Mouse (Mus musculus): ENCODE results near the gene Car11.

Gene Car11

DNA sequence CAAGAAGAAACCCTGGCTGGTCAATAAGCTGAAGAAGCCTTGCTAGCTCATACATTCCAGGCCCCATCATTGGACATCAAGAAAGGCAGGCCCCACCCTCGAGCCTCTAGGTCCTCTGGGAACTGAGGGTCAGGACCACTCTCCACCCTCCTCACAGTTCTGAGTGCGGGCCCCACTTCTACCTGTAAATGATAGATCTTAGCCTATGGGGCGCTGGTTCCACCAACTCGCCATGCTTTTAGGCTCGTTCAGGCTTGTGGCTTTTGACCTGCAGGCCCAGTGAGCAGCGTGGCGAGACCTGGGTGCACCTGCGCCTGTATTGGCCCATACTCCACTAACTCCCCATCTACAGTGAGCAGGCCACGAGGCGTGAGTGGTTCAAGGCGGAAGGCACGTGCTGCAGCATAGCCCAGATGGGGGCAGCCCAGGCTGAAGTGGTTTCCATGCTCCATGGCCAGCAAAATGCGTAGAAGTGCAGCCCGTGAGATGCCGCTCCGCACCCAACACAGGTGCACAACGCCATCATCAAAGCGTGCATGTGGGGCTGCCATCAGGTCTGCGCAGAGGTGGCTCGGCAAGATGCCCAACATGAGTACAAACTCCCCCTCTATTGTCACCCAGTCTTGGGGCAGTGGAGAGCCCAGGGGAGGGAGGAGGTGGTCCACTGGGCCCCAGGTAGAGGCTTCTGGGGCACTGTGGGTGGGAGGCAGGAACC, 11.0 kb downstream of the Car11 start:
- no peak for DNase-seq (ENCODE audit: low spot score)

DNA sequence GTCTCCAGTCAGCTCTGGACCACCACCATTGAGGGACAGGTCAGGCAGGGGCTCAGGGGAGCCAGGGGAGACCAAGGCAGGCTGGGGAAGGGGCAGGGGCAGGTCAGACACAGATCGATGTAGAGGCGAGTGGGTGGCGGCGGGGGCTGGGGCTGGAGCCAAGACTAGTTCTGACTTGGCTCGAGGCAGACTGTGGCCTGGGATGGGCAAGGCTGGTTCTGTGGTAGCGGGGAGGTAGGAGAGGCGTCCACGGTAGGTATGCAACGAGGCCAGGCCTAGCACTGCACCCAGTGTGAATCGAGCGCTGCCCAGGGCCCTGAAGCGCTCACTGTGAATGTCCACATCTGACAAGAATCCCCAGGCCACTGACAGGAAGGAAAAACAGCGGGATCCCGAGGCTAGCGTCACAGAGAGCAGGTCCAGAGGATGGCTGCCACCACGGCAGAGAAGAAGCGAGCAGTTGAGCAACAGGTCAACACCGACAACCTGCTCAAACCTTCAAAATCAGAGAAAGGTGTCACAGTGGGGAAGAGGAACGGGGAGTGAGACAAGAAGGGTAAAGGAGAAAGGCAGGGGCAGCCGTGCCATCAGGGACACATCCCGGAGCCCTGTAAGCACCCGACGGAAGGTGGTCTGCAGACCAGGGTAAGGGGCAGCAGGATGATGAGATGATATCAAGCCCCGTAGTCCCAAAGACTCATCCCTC, 11.8 kb downstream of the Car11 start:
- no peak for DNase-seq (ENCODE audit: low spot score)

DNA sequence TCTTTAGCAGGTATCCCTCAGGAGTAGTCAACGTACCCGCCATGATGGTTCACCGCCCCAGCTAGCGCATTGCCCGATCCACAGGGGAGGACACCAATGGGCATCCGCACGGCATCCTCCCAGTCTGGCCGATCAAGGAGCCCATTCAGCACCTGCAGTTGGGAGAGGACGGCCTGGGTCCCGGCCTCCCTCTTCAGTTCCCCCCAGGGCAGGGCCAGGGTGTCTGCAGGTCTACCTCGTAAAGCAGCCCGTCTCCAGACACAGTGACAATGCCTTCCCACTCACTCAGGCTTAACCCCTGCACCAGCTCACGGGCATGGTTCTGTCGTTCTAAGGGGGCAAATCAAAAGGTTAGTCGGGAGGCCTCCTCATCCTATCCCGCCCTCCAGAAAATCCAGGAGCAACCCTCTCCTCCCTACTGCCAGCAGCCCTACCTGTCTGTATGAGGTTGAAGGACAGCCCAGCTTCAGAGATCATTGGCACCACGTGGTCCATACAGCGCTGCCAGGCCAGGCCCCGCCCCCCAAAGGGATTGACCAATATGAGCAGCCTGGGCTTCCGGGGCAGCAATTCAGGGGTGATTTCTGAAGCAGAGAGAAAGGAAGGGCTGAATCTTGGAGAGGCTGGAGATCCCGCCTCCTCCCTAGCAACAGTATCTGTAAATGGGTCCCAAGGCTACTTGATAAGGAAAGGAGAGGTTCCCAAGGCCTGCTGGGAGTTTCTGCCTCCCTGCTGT, 12.5 kb downstream of the Car11 start:
- peak; percentile 76 for DNase-seq (ENCODE audit: low spot score)

DNA sequence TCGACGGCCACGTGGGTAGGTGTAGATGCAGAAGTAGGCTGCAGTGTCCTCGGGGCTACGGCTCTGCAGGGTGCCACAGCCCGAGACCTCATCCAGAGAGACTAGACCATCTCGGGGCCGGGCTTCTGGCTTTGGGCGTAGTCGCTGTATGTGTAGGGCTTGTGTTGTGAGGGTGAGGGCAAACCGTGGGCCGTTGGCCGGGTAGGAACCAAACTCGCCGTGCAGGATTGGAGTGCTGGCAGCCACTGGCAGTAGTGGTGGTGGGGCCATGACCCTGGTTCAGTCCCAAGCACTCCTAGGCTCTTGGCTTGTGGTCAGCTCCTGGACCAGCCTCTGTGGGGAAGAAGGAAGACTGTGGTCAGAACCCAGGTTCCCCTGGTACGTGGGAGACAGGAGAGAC, 13.8 kb downstream of the Car11 start:
- no peak for DNase-seq (ENCODE audit: low spot score)

DNA sequence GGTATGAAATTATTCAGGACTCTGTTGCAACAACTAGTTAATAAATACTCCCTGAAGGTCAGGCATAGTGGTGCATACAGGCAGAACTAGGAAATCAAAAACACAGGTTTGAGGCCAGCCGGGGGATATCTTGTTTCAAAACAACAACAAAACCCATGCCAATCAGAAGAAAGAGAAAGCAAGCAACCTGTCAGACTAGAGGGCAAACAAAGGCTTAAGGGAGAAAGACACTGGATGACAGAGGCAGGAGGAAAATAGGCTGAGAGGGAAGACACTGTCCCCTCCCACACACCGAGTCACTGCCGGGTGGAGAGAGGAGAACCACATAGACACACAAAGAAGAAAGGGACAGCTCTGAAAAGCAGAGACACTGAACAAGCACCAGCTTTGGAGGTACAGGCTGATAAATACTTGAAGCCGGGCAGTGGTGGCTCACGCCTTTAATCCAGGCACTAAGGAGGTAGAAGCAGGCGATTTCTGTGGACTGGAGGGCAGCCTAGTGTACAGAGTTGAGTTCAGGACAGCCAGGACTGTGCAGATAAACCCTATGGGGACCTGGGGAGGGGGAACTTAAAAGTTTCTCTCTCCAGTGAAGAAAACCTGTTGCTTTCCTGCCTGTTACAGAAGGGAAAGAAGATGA, 14.4 kb downstream of the Car11 start:
- no peak for DNase-seq (ENCODE audit: low spot score)

DNA sequence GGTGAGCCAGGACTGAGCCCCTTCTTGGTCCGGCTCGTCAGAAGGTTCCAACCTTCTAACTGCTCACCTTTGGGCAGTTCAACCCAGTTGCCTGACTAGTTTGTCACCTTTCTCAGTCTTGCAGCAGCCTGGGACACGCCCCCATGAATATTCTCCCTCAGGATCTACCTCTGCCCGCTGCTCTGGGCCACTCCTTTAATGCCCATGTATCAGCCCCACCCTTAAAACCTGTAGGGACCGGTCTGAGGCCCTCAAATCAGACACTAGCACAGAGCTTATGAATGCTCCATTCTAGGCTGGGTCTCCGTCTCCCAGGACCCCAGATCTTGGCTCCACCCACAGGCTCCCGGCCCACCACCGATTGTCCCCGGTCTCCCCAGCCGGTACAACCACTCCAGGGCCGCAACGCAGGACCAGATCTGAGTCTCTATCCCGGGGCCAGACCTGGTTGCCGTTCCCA, 15.0 kb downstream of the Car11 start:
- DNase-seq (ENCODE audit: low spot score), result no peak

DNA sequence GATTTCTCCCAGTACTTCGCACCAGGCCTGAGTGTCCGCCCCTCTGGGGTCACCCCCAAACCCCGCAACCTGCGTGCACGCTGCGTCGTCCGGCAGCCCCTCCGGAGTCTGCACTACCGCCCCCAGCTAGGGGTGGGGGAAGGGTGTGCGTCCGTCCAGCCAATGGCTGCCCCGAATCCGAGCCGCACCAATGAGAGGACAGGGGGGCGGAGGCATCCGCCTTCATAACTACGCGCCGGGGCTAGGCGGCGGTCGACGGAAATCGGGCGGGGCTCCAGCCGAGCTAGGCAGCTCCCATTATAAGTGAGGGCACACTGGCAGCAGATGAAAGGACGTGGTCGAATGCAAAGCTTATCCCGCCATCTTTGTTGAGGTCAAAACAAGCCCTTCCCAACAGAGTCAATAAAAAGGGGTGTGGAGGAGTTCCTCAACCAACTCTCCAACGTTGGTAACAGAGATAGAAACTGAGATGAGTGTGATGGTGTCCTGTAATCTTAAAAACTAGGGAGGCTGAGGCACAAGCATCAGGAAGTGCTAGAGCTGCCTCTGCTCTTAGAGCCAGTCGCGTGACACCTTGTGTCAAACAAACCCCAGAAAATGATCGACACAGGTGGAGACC, 15.6 kb downstream of the Car11 start, which contains the start of gene Rpl18:
Rpl18 (plus strand) TSS at position 368 of the 619 bp plus-strand sequence.
- DNase-seq (ENCODE audit: low spot score), result peak; percentile 97

DNA sequence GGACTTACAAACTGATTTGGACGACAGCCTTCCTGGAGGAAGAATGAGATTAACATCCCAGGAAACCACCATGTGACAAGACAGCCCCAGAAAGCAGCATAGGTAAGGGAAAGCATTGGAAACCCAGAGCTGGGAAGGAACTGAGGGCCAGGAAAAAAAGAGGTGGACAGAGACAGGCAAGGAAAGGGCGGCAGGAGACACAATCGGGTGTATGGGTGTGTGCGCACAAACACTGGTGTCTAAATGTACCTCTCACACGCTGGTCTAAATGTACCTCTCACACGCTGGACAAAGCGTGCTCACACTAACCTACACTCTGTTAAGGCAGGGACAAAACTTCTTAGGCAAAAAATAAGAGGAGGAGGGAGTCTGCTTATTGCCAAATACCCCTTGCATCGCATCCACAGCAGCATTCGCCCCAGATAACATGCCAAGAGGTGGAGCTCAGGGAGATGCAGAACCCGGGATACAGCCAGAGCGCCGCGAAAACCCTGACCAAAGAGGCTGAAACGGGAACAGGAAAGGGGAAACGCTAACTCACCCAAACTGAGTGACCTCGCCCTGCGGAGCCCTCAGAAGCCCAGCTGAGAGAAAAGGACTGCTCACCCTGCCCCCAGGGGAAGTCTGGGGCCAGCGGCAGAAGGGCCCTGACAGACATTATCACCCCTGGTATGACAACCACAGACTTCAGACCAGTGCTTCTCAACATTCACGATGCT, 16.3 kb downstream of the Car11 start:
- no peak for DNase-seq (ENCODE audit: low spot score)

DNA sequence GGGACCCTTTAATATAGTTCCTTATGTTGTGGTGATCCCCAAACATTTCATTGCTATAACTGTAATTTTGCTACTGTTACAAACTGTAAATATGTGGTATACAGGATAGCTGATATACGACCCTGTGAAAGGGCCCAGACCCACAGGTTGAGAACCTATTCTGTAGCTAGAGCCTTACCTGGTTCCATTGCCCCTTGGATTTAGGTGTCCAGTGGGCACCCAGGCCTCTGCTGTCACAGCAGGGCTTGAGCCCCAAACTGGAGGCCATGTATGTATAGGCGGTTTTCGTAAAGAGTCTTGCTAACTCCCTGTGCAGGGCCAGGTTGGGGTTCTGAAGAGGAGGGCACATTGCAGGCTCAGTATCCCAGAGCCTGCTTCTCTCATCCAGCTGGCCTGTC, 16.8 kb downstream of the Car11 start:
- no peak for DNase-seq (ENCODE audit: low spot score)

DNA sequence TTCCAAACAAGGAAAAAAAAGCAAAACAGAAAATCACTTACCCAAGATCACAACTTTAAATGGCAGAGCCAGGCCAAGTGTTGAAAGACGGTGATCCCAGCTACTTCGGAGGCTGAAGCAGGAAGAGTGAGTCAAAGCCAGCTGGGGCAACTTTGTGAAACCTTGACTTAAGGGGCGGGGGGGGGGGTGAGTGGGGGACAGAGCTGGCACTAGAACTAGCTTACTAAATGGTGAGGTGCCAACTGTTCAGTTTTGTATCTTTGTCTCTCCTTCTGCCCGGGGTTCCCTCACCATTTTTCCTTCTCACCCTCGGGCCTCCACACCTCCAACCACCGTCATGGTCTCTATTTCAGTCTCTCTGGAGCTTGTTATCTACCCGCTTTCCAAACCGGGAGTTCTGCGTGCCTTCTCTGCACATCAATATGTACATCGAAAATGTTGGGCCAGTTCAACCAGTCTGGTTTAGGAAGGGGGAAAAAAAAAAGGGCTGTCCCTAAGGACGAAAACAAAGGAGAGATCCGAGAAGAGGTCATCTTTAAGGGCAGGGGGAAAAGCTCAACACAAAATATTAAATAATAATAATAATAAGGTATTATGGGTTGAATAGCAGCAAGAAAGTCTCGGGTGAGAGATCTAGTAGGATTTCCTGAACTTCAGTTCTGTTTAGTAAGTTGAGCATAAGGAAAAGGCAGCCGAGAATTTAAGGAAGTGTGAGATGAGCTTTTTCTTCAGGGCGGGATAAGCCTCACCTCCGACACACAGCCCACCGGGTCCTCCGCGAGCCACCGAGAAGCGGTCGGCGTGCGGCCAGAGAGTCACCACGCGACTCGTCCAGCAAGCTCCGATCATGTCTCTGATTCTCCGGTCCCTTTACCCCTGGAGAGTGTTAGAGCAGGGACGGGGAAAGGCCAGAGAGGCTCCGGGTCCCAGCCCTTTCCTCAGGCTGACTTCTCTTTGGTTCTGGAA, 17.6 kb downstream of the Car11 start:
- DNase-seq (ENCODE audit: low spot score), result no peak

DNA sequence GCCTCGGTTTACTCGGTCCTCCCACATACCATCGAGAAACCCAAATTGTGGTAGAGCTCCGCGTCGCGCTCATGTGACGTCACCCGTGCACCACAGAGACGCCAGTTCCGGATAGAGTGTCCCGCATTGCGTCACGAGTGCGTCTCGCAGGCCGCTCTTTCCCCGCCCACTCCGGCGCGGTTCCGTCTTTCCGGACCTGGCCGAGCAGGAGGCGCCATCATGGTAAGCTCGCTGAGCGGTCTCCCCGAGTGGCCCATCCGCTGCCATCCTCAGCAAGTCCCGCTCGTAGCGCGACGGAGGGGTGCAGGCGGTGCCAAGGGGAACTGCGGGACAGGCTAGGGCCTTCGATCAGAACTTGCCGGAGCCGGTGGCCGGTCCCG, 18.3 kb downstream of the Car11 start, which contains the start of gene Sphk2:
Sphk2 (minus strand) TSS at position 85 of the 380 bp plus-strand sequence.
- DNase-seq (ENCODE audit: low spot score), result peak; percentile 98

DNA sequence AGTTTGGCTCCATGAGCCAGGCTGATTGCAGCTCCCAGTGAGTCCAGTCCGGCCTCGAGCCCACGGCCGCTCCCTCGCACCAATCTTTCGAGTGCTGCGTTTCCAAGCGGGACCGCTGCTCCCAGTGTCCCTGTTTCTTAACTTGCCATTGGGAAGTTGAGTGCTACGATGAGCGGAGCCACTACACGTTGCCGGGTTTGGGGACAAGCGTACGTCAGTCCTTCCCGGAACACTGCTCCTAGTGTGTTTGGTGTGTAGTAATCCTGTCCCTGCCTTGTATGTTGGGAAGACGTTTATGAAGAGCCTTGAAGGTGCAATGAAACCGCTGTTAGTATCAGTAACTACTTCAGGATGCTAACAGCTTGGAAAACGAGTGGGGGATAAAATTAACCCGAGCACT, 18.7 kb downstream of the Car11 start:
- no peak for DNase-seq (ENCODE audit: low spot score)

DNA sequence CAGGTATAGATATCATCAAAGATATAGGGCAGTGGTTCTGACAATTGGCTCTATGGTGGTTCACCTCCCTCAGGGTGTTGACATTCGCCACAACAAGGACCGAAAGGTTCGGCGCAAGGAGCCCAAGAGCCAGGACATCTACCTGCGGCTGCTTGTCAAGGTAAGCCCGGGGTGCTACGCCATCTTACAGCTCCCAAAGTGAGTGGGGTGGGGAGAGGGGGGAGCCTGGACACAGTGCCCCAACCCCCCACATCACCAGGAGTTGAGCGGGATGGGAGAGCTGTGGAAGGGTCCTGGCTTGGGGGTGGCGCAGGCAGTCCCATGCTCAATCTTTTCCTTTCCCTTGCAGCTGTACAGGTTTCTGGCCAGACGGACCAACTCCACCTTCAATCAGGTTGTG, 19.5 kb downstream of the Car11 start:
- DNase-seq (ENCODE audit: low spot score), result no peak

DNA sequence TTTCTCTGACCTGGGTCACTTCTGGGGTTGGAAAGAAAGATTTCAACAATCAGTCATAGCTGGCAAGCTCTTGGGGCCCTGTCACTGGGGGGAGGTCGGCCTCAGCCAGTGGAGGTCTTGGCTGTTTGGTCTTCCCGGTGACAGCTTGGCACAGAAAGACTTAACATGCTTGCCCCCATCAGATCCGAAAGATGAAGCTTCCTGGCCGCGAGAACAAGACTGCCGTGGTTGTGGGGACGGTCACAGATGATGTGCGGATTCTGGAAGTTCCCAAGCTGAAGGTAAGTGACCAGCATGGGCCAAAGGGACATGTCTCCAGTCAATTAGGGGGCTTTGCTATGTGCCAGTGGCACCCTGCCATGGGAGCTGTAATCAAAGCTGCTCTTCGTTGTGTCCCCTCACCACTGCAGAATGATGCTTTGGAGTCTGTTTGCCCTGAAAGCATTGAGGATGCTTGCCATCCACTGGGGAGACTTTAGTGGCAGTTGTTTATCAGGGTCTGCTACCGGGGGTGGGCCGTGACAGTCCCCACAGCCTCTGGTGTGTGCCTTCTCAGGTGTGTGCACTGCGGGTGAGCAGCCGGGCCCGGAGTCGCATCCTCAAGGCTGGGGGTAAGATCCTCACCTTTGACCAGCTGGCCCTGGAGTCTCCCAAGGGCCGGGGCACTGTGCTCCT, 20.2 kb downstream of the Car11 start:
- DNase-seq (ENCODE audit: low spot score), result no peak

DNA sequence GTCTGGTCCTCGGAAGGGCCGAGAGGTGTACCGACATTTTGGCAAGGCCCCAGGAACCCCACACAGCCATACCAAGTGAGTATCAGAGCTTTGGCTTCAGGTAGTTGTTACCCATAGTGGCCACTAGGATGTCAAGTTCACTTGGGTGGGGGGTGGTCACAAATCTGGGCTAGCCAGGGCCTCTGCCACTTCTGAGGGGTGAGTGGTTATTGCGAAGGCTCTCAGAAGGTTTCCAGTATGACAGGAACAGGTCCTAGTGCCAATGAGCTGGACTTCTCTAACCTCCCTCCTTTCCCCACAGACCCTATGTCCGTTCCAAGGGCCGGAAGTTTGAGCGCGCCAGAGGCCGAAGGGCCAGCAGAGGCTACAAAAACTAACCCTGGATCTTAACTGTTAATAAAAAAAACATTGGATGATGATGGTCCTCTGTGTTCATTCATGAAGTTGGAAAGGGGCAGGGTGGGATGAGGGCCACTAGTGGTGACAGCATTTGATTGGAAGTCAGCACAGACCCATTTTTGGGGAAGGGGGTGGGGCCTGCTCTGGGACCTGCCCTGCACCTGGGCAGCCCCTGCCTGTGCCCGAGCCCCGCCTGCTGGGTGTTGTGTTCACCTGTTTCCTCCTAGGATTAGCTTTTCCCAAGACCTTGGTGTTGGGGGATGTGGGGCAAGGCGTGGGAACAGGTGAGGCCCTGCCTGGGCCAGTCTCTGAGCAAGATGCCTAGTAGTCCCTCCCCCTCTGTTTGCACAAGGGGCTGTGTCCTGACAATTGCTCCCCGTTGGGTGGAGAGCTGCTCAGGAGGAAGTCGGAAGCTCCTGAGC, 21.0 kb downstream of the Car11 start, which contains the start of gene Fam83e:
Fam83e (plus strand) TSS at position 800 of the 821 bp plus-strand sequence.
- no peak for DNase-seq (ENCODE audit: low spot score)

DNA sequence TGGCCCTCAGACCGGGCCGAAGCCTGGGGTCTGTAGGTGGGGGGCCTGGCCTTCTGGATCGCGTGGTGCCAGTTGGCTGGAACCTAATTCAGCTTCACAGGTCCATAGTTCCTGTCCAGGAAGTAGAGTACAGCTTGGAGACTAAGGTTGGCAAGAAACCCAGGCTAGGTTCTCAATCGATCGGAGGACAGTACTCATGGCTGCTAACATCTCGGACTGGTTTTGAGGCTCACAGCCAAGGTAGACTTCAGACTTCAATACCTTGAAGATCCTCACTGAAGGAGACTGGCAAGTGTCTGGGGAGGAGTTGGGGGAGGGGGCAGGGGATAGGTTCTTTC, 21.6 kb downstream of the Car11 start:
- DNase-seq (ENCODE audit: low spot score), result no peak

DNA sequence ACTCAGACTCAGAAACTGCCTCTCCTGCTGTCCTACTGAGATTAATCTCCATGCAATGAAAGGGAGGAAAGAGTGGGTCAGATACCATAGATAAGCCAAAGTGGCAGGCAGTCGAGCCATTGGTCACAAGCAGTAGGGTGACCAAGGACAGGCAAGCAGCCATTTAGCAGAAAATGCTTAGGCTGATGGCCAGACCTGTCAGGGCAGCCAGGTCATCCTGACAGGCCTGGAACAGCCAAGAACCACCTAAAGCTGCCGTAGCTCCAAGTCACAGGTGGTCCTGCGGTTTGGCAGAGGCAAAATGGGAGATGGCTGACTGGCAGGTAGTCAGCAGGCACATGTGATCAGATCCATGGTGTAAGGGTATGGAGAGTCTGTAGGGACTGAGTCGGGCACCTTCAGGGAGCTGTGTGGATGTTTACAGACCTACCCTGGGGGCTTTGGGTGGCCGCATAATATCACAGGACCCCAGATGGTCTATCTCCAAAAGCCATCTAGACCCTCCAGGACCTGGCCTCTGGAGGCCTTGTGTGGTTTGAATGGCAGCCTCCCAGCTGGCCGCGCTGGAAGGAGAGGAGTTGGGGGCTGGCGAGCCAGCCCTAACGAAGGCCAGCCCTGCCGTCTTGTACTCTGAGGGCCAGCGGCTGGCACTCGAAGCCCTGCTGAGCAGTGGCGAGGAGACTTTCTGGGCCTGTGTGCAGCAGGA, 22.2 kb downstream of the Car11 start:
- DNase-seq (ENCODE audit: low spot score), result no peak

DNA sequence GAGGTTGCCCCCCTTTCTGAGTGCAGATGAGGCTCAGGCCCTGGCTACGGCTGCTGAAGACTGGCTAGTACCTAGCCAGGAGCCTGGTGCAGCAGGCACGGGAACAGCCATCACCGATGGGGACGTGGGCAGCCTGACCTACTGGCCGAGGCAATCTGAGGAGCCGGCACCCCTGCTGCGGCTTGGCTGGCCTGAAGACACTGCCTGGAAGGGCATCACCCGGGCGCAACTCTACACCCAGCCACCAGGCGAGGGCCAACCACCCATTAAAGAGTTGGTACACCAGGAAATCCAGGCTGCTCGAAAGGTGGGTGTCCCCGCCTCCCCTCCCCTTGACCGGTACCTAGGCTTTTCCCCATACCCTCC, 22.7 kb downstream of the Car11 start:
- no peak for DNase-seq (ENCODE audit: low spot score)

Data from ovary, postnatal 36 days (tissue).